Comparison of ENCODE assay signal across 44 mouse cellular contexts in genomic region chr5:97421669-97422068, GRCm38 (mm10). TPM values are rescaled to one million over a fixed set of nuclear protein-coding genes. Genes with fewer than 3 reads are reported as not detected.
"Had no signal": no experiment of that assay in that cellular context is flagged by ENCODE, and none has a peak within 500 bp of the region (broad histone marks: within the 10 kb centered on the region; RNA-seq: fewer than 3 reads in every experiment).

No protein-coding gene starts in this region.

- H3K27me3 ChIP-seq: limb, embryonic 12.5 days; limb, embryonic 13.5 days; limb, embryonic 15.5 days; liver, embryonic 12.5 days; liver, embryonic 13.5 days; liver, embryonic 15.5 days; lung, embryonic 15.5 days; megakaryocyte, embryonic 14.5 days; midbrain, embryonic 12.5 days; midbrain, embryonic 13.5 days; midbrain, embryonic 15.5 days had no signal

- H3K4me3 ChIP-seq: left cerebral cortex, adult 2 months; limb, embryonic 10.5 days; limb, embryonic 12.5 days; limb, embryonic 13.5 days; limb, embryonic 15.5 days; liver, embryonic 12.5 days; liver, embryonic 13.5 days; liver, embryonic 15.5 days; lung, embryonic 15.5 days; megakaryocyte, embryonic 14.5 days; midbrain, embryonic 10.5 days; midbrain, embryonic 12.5 days; midbrain, embryonic 13.5 days; midbrain, embryonic 15.5 days; myocyte had no signal

- DNase-seq: left cerebral cortex, postnatal 4 days; liver; liver, embryonic 13.5 days; liver, postnatal 0 days; lung, adult 18-20 months; lung, adult 2 months; lung, embryonic 14.5 days; lung, postnatal 10 days; lung, postnatal 14 days; lung, postnatal 36 days; lung, postnatal 4 days; midbrain, embryonic 14.5 days had no signal

- H3K36me3 ChIP-seq: limb, embryonic 10.5 days; limb, embryonic 12.5 days; limb, embryonic 13.5 days; limb, embryonic 15.5 days; liver, embryonic 12.5 days; liver, embryonic 13.5 days; liver, embryonic 15.5 days; lung, embryonic 15.5 days; midbrain, embryonic 10.5 days; midbrain, embryonic 12.5 days; midbrain, embryonic 13.5 days; midbrain, embryonic 15.5 days had no signal

- H3K9me3 ChIP-seq: limb, embryonic 10.5 days; limb, embryonic 13.5 days; limb, embryonic 15.5 days; liver, embryonic 12.5 days; liver, embryonic 13.5 days; liver, embryonic 15.5 days; lung, embryonic 15.5 days; megakaryocyte, embryonic 14.5 days; midbrain, embryonic 10.5 days; midbrain, embryonic 12.5 days; midbrain, embryonic 13.5 days; midbrain, embryonic 15.5 days had no signal

- ATAC-seq: liver, embryonic 12.5 days; liver, postnatal 0 days; lung, postnatal 0 days; midbrain, embryonic 13.5 days; midbrain, embryonic 15.5 days; midbrain, embryonic 16.5 days had no signal

- H3K4me2 ChIP-seq: limb, embryonic 12.5 days; limb, embryonic 13.5 days; limb, embryonic 15.5 days; liver, embryonic 11.5 days; liver, embryonic 12.5 days; liver, embryonic 13.5 days; liver, embryonic 15.5 days; lung, embryonic 14.5 days; lung, embryonic 15.5 days; midbrain, embryonic 11.5 days; midbrain, embryonic 12.5 days; midbrain, embryonic 13.5 days; midbrain, embryonic 15.5 days had no signal

- H3K4me1 ChIP-seq: limb, embryonic 10.5 days; limb, embryonic 12.5 days; limb, embryonic 13.5 days; limb, embryonic 15.5 days; liver, embryonic 12.5 days; liver, embryonic 13.5 days; liver, embryonic 15.5 days; lung, embryonic 15.5 days; megakaryocyte, embryonic 14.5 days; midbrain, embryonic 10.5 days; midbrain, embryonic 12.5 days; midbrain, embryonic 13.5 days; midbrain, embryonic 15.5 days had no signal

- H3K9ac ChIP-seq: limb, embryonic 12.5 days; limb, embryonic 13.5 days; limb, embryonic 15.5 days; liver, embryonic 12.5 days; liver, embryonic 13.5 days; liver, embryonic 14.5 days; liver, embryonic 15.5 days; liver, postnatal 0 days; lung, embryonic 14.5 days; lung, embryonic 15.5 days; midbrain, embryonic 12.5 days; midbrain, embryonic 13.5 days; midbrain, embryonic 15.5 days had no signal

- H3K27ac ChIP-seq: left cerebral cortex, adult 2 months; limb, embryonic 10.5 days; limb, embryonic 12.5 days; limb, embryonic 13.5 days; limb, embryonic 15.5 days; liver, embryonic 12.5 days; liver, embryonic 13.5 days; liver, embryonic 14.5 days; liver, embryonic 15.5 days; lung, embryonic 15.5 days; macrophage; midbrain, embryonic 10.5 days; midbrain, embryonic 12.5 days; midbrain, embryonic 13.5 days; midbrain, embryonic 15.5 days had no signal

RNA-seq across cellular contexts. Expression of gene Naa11, which starts 29.5 kb away (rescaled TPM):
- total RNA-seq: left cerebral cortex, adult 18-20 months; left cerebral cortex, postnatal 36 days; liver, adult 2 months; megakaryocyte-erythroid progenitor cell, adult 5-6 weeks; monocyte, adult 5-6 weeks had no signal
- polyA plus RNA-seq: limb, embryonic 10.5 days; limb, embryonic 11.5 days; limb, embryonic 12.5 days; limb, embryonic 13.5 days; limb, embryonic 14.5 days; limb, embryonic 15.5 days; liver, adult 2 months; liver, embryonic 11.5 days; liver, embryonic 12.5 days; liver, embryonic 13.5 days; liver, embryonic 14.5 days; liver, embryonic 15.5 days; liver, embryonic 16.5 days; liver, postnatal 0 days; lung, adult 2 months; lung, embryonic 16.5 days; macrophage; midbrain, embryonic 10.5 days; midbrain, embryonic 11.5 days; midbrain, embryonic 12.5 days; midbrain, embryonic 14.5 days; midbrain, embryonic 15.5 days; neural tube, embryonic 11.5 days had no signal

RNA-seq across cellular contexts. Expression of gene Gk2, which starts 35.2 kb away (rescaled TPM):
- total RNA-seq: left cerebral cortex, adult 18-20 months; left cerebral cortex, adult 2 months; left cerebral cortex, adult 8-10 months; left cerebral cortex, postnatal 25 days; left cerebral cortex, postnatal 36 days; left cerebral cortex, postnatal 4 days; liver, adult 2 months; megakaryocyte-erythroid progenitor cell, adult 5-6 weeks; monocyte, adult 5-6 weeks had no signal
- polyA plus RNA-seq: limb, embryonic 10.5 days; limb, embryonic 11.5 days; limb, embryonic 12.5 days; limb, embryonic 13.5 days; limb, embryonic 14.5 days; limb, embryonic 15.5 days; liver, adult 2 months; liver, embryonic 11.5 days; liver, embryonic 12.5 days; liver, embryonic 13.5 days; liver, embryonic 14.5 days; liver, embryonic 15.5 days; liver, embryonic 16.5 days; liver, postnatal 0 days; lung, adult 2 months; lung, embryonic 14.5 days; lung, embryonic 15.5 days; lung, embryonic 16.5 days; lung, postnatal 0 days; macrophage; midbrain, embryonic 10.5 days; midbrain, embryonic 11.5 days; midbrain, embryonic 12.5 days; midbrain, embryonic 13.5 days; midbrain, embryonic 14.5 days; midbrain, embryonic 15.5 days; midbrain, embryonic 16.5 days; myocyte; neural tube, embryonic 11.5 days had no signal
